Mouse (Mus musculus) MEL (cell line): ENCODE data around the gene Nfix. TPM values are rescaled to one million over a fixed set of nuclear protein-coding genes. Genes with fewer than 3 reads are reported as not detected.

Experiments used
- DNase-seq: peaks from one replicate; pipeline ENCODE4 v3.0.0; 2011; ENCODE audit warnings: low read depth, low spot score
- H3K27ac ChIP-seq: 2 replicates; pipeline ENCODE4 v1.5.1; 2012; ENCODE audit warnings: low read depth, mild to moderate bottlenecking, control low read depth, low read length, moderate library complexity; ENCODE audit not compliant: control insufficient read depth
- H3K27me3 ChIP-seq, 2 experiments: fragments of 150-350 bp in 1 of 2; sonication (generic) in 1 of 2; 2 replicates each; pipeline ENCODE4 v1.6.1; 2012; ENCODE audit warnings: low read length in 2 of 2, mild to moderate bottlenecking in 2 of 2, improper control_type of control experiment in 1 of 2, moderate library complexity in 1 of 2; ENCODE audit not compliant: insufficient read depth in 2 of 2, control insufficient read depth in 1 of 2
- H3K36me3 ChIP-seq, 2 experiments: 2 replicates each; pipeline ENCODE4 v1.6.1; 2012 to 2014; ENCODE audit warnings: low read length in 2 of 2, improper control_type of control experiment in 1 of 2, inconsistent platforms in 1 of 2, mild to moderate bottlenecking in 1 of 2; ENCODE audit not compliant: insufficient read depth in 2 of 2, control insufficient read depth in 1 of 2
- H3K4me1 ChIP-seq, 2 experiments: fragments of 150-350 bp in 1 of 2; sonication (generic) in 1 of 2; 2 replicates each; pipeline ENCODE4 v1.6.1; 2012; ENCODE audit warnings: low read length in 2 of 2, improper control_type of control experiment in 1 of 2, mild to moderate bottlenecking in 1 of 2; ENCODE audit not compliant: insufficient read depth in 2 of 2, control insufficient read depth in 1 of 2
- H3K4me3 ChIP-seq, 2 experiments: fragments of 150-350 bp in 1 of 2; sonication (generic) in 1 of 2; 2 replicates each; pipeline ENCODE4 v1.5.1; 2012; ENCODE audit warnings: low read depth in 2 of 2, low read length in 2 of 2, mild to moderate bottlenecking in 2 of 2, moderate library complexity in 2 of 2, control low read depth in 1 of 2, improper control_type of control experiment in 1 of 2; ENCODE audit not compliant: control insufficient read depth in 1 of 2, insufficient read depth in 1 of 2
- H3K79me2 ChIP-seq: 2 replicates; pipeline ENCODE4 v1.6.1; 2012; ENCODE audit warnings: mild to moderate bottlenecking, low read length, moderate library complexity; ENCODE audit not compliant: control insufficient read depth, poor library complexity, insufficient read depth
- H3K9ac ChIP-seq: 2 replicates; pipeline ENCODE4 v1.6.1; 2012; ENCODE audit warnings: low read depth, mild to moderate bottlenecking, control low read depth, low read length, moderate library complexity; ENCODE audit not compliant: control insufficient read depth, poor library complexity, severe bottlenecking
- H3K9me3 ChIP-seq: fragments of 150-350 bp; sonication (generic); replicated peaks from 2 replicates; pipeline ENCODE4 v1.6.1; 2012; ENCODE audit warnings: mild to moderate bottlenecking, low read length, improper control_type of control experiment, moderate library complexity; ENCODE audit not compliant: insufficient read depth
- BHLHE40 ChIP-seq: IDR thresholded peaks from 2 replicates; pipeline ENCODE4 v1.6.1; 2012; ENCODE audit warnings: low read depth, mild to moderate bottlenecking, inconsistent platforms, low read length, improper control_type of control experiment, borderline replicate concordance
- CTCF ChIP-seq, 3 experiments: IDR thresholded peaks in 2 of 3; conservative IDR thresholded peaks in 1 of 3; 2 replicates each; pipeline ENCODE4 v1.5.1; 2011 to 2012; ENCODE audit warnings: low read length in 3 of 3, low read depth in 2 of 3, mild to moderate bottlenecking in 2 of 3, improper control_type of control experiment in 1 of 3, inconsistent platforms in 1 of 3, mixed read lengths in 1 of 3, moderate library complexity in 1 of 3; ENCODE audit not compliant: control insufficient read depth in 1 of 3, insufficient read depth in 1 of 3, poor library complexity in 1 of 3, severe bottlenecking in 1 of 3
- ELF1 ChIP-seq: IDR thresholded peaks from 2 replicates; pipeline ENCODE4 v1.6.1; 2014; ENCODE audit warnings: low read depth, mild to moderate bottlenecking, inconsistent platforms, low read length, improper control_type of control experiment, moderate library complexity
- EP300 ChIP-seq, 2 experiments: IDR thresholded peaks; 2 replicates each; pipeline ENCODE4 v1.6.1; 2011; ENCODE audit warnings: improper control_type of control experiment in 2 of 2, low read length in 2 of 2, low read depth in 1 of 2, mild to moderate bottlenecking in 1 of 2
- GABPA ChIP-seq: IDR thresholded peaks from 2 replicates; pipeline ENCODE4 v1.6.1; 2012; ENCODE audit warnings: low read depth, mild to moderate bottlenecking, inconsistent platforms, low read length, improper control_type of control experiment, moderate library complexity
- HCFC1 ChIP-seq: IDR thresholded peaks from 2 replicates; pipeline ENCODE4 v1.6.1; 2012; ENCODE audit warnings: low read depth, mild to moderate bottlenecking, inconsistent platforms, low read length, improper control_type of control experiment, moderate library complexity
- JUND ChIP-seq: IDR thresholded peaks from 2 replicates; pipeline ENCODE4 v1.6.1; 2011; ENCODE audit warnings: low read depth, mild to moderate bottlenecking, improper control_type of control experiment, low read length
- KAT2A ChIP-seq: conservative IDR thresholded peaks from 2 replicates; pipeline ENCODE4 v1.6.1; 2012; ENCODE audit warnings: low read depth, low read length, improper control_type of control experiment, inconsistent platforms
- MAFK ChIP-seq: IDR thresholded peaks from 2 replicates; pipeline ENCODE4 v1.6.1; 2011; ENCODE audit warnings: low read depth, mild to moderate bottlenecking, low read length, improper control_type of control experiment, borderline replicate concordance
- MAX ChIP-seq: IDR thresholded peaks from 2 replicates; pipeline ENCODE4 v1.6.1; 2011; ENCODE audit warnings: low read length, improper control_type of control experiment
- MAZ ChIP-seq: IDR thresholded peaks from 2 replicates; pipeline ENCODE4 v1.6.1; 2012; ENCODE audit warnings: low read depth, mild to moderate bottlenecking, inconsistent platforms, low read length, improper control_type of control experiment
- MEF2A ChIP-seq: IDR thresholded peaks from 2 replicates; pipeline ENCODE4 v1.6.1; 2014; ENCODE audit warnings: low read depth, mild to moderate bottlenecking, inconsistent platforms, low read length, improper control_type of control experiment; ENCODE audit not compliant: poor library complexity, insufficient replicate concordance, severe bottlenecking; ENCODE audit errors: extremely low read depth
- MXI1 ChIP-seq: IDR thresholded peaks from 2 replicates; pipeline ENCODE4 v1.6.1; 2011; ENCODE audit warnings: mild to moderate bottlenecking, low read depth, low read length, improper control_type of control experiment
- MYB ChIP-seq: IDR thresholded peaks from 2 replicates; pipeline ENCODE4 v1.6.1; 2011; ENCODE audit warnings: mild to moderate bottlenecking, low read depth, low read length, improper control_type of control experiment
- MYC ChIP-seq: IDR thresholded peaks from 2 replicates; pipeline ENCODE4 v1.6.1; 2011; ENCODE audit warnings: low read depth, mild to moderate bottlenecking, low read length, improper control_type of control experiment, moderate library complexity
- NELFE ChIP-seq: IDR thresholded peaks from 2 replicates; pipeline ENCODE4 v1.6.1; 2011; ENCODE audit warnings: low read depth, low read length, improper control_type of control experiment
- NRF1 ChIP-seq: IDR thresholded peaks from 2 replicates; pipeline ENCODE4 v1.6.1; 2014; ENCODE audit warnings: low read depth, mild to moderate bottlenecking, inconsistent platforms, low read length, improper control_type of control experiment, moderate library complexity; ENCODE audit not compliant: poor library complexity, insufficient read depth, severe bottlenecking
- POLR2A ChIP-seq, 2 experiments: IDR thresholded peaks; 2 replicates each; pipeline ENCODE4 v1.6.1; 2011 to 2012; ENCODE audit warnings: low read length in 2 of 2, mild to moderate bottlenecking in 2 of 2, control low read depth in 1 of 2, improper control_type of control experiment in 1 of 2, low read depth in 1 of 2, moderate library complexity in 1 of 2; ENCODE audit not compliant: control insufficient read depth in 1 of 2, insufficient read depth in 1 of 2, poor library complexity in 1 of 2
- POLR2AphosphoS5 ChIP-seq: IDR thresholded peaks from 2 replicates; pipeline ENCODE4 v1.6.1; 2012; ENCODE audit warnings: low read depth, borderline replicate concordance, mild to moderate bottlenecking, inconsistent platforms, low read length, moderate library complexity, mixed read lengths
- RCOR1 ChIP-seq: IDR thresholded peaks from 2 replicates; pipeline ENCODE4 v1.6.1; 2012; ENCODE audit warnings: low read depth, mild to moderate bottlenecking, inconsistent platforms, low read length, improper control_type of control experiment
- SMC3 ChIP-seq: IDR thresholded peaks from 2 replicates; pipeline ENCODE4 v1.6.1; 2011; ENCODE audit warnings: low read depth, low read length, improper control_type of control experiment
- TBP ChIP-seq: IDR thresholded peaks from 2 replicates; pipeline ENCODE4 v1.8.0; 2011; ENCODE audit warnings: low read depth, low read length, improper control_type of control experiment
- UBTF ChIP-seq: IDR thresholded peaks from 2 replicates; pipeline ENCODE4 v1.6.1; 2012; ENCODE audit warnings: low read depth, mild to moderate bottlenecking, inconsistent platforms, low read length, improper control_type of control experiment, moderate library complexity, borderline replicate concordance; ENCODE audit not compliant: insufficient read depth
- USF1 ChIP-seq: IDR thresholded peaks from 2 replicates; pipeline ENCODE4 v1.6.1; 2014; ENCODE audit warnings: low read depth, mild to moderate bottlenecking, inconsistent platforms, low read length, improper control_type of control experiment, moderate library complexity
- ZC3H11A ChIP-seq: IDR thresholded peaks from 2 replicates; pipeline ENCODE4 v1.6.1; 2012; ENCODE audit warnings: low read depth, mild to moderate bottlenecking, inconsistent platforms, low read length, improper control_type of control experiment
- ZMIZ1 ChIP-seq: IDR thresholded peaks from 2 replicates; pipeline ENCODE4 v1.6.1; 2012; ENCODE audit warnings: low read depth, mild to moderate bottlenecking, inconsistent platforms, low read length, improper control_type of control experiment, moderate library complexity
- ZNF384 ChIP-seq: IDR thresholded peaks from 2 replicates; pipeline ENCODE4 v1.6.1; 2012; ENCODE audit warnings: low read depth, mild to moderate bottlenecking, inconsistent platforms, low read length, improper control_type of control experiment
- polyA plus RNA-seq, 2 experiments: library from polyadenylated mRNA; stranded (reverse) in 1 of 2; unstranded in 1 of 2; fragments of >175 nt in 1 of 2; fragments of >200 nt in 1 of 2; gene quantifications; 2 replicates each; pipeline versions ENCODE4 v1.2.1 to v1.2.4; 2012; ENCODE audit warnings: low replicate concordance in 2 of 2, low read depth in 1 of 2; ENCODE audit not compliant: insufficient read length in 2 of 2, insufficient read depth in 1 of 2, missing spikeins in 1 of 2
- total RNA-seq: library from RNA; depleted of rRNA; stranded (reverse); fragments of 300-350 nt; gene quantifications from 2 replicates; pipeline ENCODE4 v1.2.3, GENCODE M21; 2012

The Nfix gene
- total and polyA plus RNA-seq, 3 experiments = 14.4 to 29.1 TPM; not detected in 1

- Histone ChIP-seq H3K27ac (0 out of 2 replicates have a peak overlapping the region, but pooled peaks have one; percentile 15), H3K9ac (no peak overlapping the region), H3K9me3 (no peaks in the 10 kb centered on the region)
- TF ChIP-seq POLR2A (IDR thresholded peaks at IDR 0.05; ENCODE audit: control insufficient read depth in 1 of 2, insufficient read depth in 1 of 2, low read depth in 1 of 2, low read length in 2 of 2, poor library complexity in 1 of 2) = peak in 1 of 2 experiments; percentile 0; a peak in 1 of 4 replicates
- no peak for TF ChIP-seq ELF1
- TF ChIP-seq SMC3 = 0 out of 2 replicates have a peak, but pooled peaks have one; percentile 0
- TF ChIP-seq POLR2AphosphoS5 = peak; percentile 48; the same call in 1 of the 2 replicates
- TF ChIP-seq, all 39 proteins: peak for 3
- peaks cover 2 to 18% of the 10 kb centered on the region in 2 experiments for H3K4me1 ChIP-seq
- no peak overlapping the region for H3K4me3 ChIP-seq
- no peaks in the 10 kb centered on the region for H3K27me3 ChIP-seq
- H3K79me2 ChIP-seq = peaks cover 38% of the 10 kb centered on the region
- peak; percentile 57 for DNase-seq
- H3K36me3 ChIP-seq = peaks cover 13 to 38% of the 10 kb centered on the region in 2 experiments
Observed at GRCm38 (mm10) chr8:84841514-84841913, 41.4 kb upstream of the Nfix start.

- H3K36me3 ChIP-seq = peaks cover 13 to 38% of the 10 kb centered on the region in 2 experiments
- peak; percentile 98 for DNase-seq
- H3K9ac ChIP-seq = peak within 1 kb of the TSS; percentile 98
- H3K27ac ChIP-seq = peak within 1 kb of the TSS; percentile 87
- peak within 1 kb of the TSS; percentile 91 to 96 for H3K4me3 ChIP-seq
- no peaks in the 10 kb centered on the region for H3K27me3 ChIP-seq
- peaks cover 28% of the 10 kb centered on the region for H3K79me2 ChIP-seq
- no peaks in the 10 kb centered on the region for H3K9me3 ChIP-seq
- H3K4me1 ChIP-seq = peaks cover 2 to 18% of the 10 kb centered on the region in 2 experiments
- TF ChIP-seq GABPA (peak; percentile 59; the same call in 1 of the 2 replicates), ZNF384 (no peak), MYB (peak; percentile 30; the same call in 1 of the 2 replicates), ZC3H11A (no peak), KAT2A (peak; percentile 76; the same call in 1 of the 2 replicates), SMC3 (peak; percentile 27; the same call in 1 of the 2 replicates), JUND (peak; percentile 77; the same call in 1 of the 2 replicates), TBP (peak; percentile 63), MAX (no peak), NELFE (peak; percentile 66), BHLHE40 (no peak; the same call in 1 of the 2 replicates), MAFK (no peak), POLR2AphosphoS5 (peak; percentile 88), ELF1 (peak; percentile 76), MEF2A (no peak), EP300 (IDR thresholded peaks at IDR 0.05; ENCODE audit: low read depth in 1 of 2, low read length in 2 of 2) (no peak), ZMIZ1 (peak; percentile 87), USF1 (no peak), POLR2A (IDR thresholded peaks at IDR 0.05; ENCODE audit: control insufficient read depth in 1 of 2, insufficient read depth in 1 of 2, low read depth in 1 of 2, low read length in 2 of 2, poor library complexity in 1 of 2) (peak; percentile 83 to 93), RCOR1 (peak; percentile 66; the same call in 1 of the 2 replicates), MXI1 (no peak; the same call in 1 of the 2 replicates), UBTF (no peak), NRF1 (peak; percentile 97), CTCF (IDR thresholded peaks at IDR 0.05 in 2 of 3, conservative IDR thresholded peaks at IDR 0.05 in 1 of 3; ENCODE audit: control insufficient read depth in 1 of 3, insufficient read depth in 1 of 3, low read depth in 2 of 3, low read length in 3 of 3, poor library complexity in 1 of 3, severe bottlenecking in 1 of 3) (no peak), HCFC1 (peak; percentile 92), MAZ (no peak), MYC (peak; percentile 52; the same call in 1 of the 2 replicates)
Observed at GRCm38 (mm10) chr8:84840248-84840999, 40.3 kb upstream of the Nfix start, which contains the start of gene Rad23a. TSS of gene Rad23a (minus strand) at chr8:84840665.
